Mouse (Mus musculus): ENCODE results near the gene Gm3893. TPM values are rescaled to one million over a fixed set of nuclear protein-coding genes. Genes with fewer than 3 reads are reported as not detected.
"Not testable (repeated sequence)": the region's sequence is repeated elsewhere in the genome, so short reads cannot be mapped to it uniquely, and the experiment has no call there.

Gene Gm3893
- total RNA-seq (2021) = not detected
- long read RNA-seq, experiment 1 = 0 reads
- long read RNA-seq, experiment 2 = 0 reads

DNA sequence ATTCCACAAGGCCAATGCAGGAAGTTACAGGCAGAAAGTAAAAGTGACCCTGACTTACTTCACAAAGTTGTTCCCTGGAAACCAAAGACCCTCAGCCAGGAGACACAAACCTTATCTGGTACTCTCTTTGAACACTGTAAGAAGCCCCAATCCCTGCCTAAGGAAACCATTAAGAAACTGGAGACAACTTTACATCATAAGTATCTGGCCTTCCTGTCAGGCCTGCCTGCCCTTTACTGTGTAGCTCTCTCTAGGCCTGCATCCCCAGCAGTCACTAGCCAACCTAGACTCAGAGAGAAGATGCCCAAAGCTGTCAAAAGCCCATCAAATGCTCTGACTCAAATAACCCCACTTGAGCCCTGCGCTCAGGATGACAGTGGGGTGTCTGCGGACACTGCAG lies at the start of gene Gm3893:
Gm3893 (plus strand) TSS at position 301 of the 400 bp plus-strand sequence.
- DNase-seq = not testable (repeated sequence)

DNA sequence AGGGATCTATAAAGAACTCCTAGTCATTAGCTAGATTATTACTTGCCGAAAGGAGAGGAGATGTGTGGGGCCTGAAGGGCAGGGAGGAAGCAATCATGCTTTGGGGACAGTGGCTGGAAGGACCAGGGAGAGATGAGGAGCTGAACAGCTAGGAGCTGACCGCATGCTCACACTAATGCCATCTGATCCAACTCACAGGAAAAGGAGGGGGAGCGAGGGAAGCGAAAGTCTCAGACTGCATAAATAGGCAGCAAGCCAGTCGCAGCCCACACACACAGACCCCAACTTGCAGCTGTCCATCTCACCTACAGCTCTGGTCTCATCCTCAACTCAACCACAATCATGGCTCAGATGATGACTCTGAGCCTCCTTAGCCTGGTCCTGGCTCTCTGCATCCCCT lies 23.5 kb downstream of the Gm3893 start, which contains the start of gene Gm13304:
Gm13304 (plus strand) TSS at position 301 of the 400 bp plus-strand sequence.
- DNase-seq = not testable (repeated sequence)

Other genes starting within 250 kb of the Gm3893 start
- gene Gm21541, start 187.6 kb upstream of the Gm3893 start, total RNA-seq (2021) = not detected
- gene Gm20878, start 149.6 kb upstream of the Gm3893 start, total RNA-seq (2021) = under 1 TPM; 0.82 to 0.99 TPM
- not detected for gene Fam205a4, start 125.1 kb upstream of the Gm3893 start, total RNA-seq (2021)
- gene Gm21093, start 56.5 kb upstream of the Gm3893 start, total RNA-seq (2021) = not detected
- gene Gm13304, start 23.6 kb downstream of the Gm3893 start, total RNA-seq (2021) = 10 to 100 TPM in 1 of 2 experiments, 1 to 10 TPM in 1; 8.2 to 14.6 TPM
- gene Gm13306, start 62.2 kb downstream of the Gm3893 start, total RNA-seq (2021) = 1 to 10 TPM in 1 of 2 experiments, not detected in 1; 1.1 TPM
- gene Gm13305, start 77.4 kb downstream of the Gm3893 start, total RNA-seq (2021) = under 1 TPM in 1 of 2 experiments, not detected in 1; 0.84 TPM
- under 1 TPM; 0.43 to 0.46 TPM for gene Gm10600, start 149.4 kb downstream of the Gm3893 start, total RNA-seq (2021)
- not detected for gene Ccl21b, start 164.6 kb downstream of the Gm3893 start, total RNA-seq (2021)
- not detected for gene Gm21953, start 203.1 kb downstream of the Gm3893 start, total RNA-seq (2021)
- not detected for gene Fam205a3, start 227.1 kb downstream of the Gm3893 start, total RNA-seq (2021)